Mouse (Mus musculus): ENCODE results near the gene Vmn1r85.

DNA sequence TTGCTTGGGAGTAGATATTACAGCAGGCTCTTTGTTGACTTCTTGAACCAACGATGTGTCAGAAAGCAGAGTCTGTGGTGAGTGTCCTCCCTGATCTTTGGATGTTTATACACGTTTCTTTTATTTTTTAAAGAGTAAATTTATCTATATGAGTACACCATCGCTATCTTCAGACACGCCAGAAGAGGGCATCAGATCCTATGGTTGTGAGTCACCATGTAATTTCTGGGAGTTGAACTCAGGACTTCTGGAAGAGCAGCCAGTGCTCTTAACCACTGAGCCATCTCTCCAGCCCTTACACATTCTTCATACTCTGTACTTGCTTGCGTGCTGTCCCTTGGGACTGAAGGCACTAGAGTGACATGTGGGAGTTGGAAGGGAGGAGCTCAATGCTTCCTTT lies 22.7 kb downstream of the Vmn1r85 start:
- TF ChIP-seq POLR2A (IDR thresholded peaks at IDR 0.05; ENCODE audit: low read depth, low read length) (no peak), CTCF (IDR thresholded peaks at IDR 0.05; ENCODE audit: extremely low read depth, insufficient read length, insufficient replicate concordance, low read depth, low read length) (no peak)

Data from small intestine, adult 2 months (tissue).